Mouse (Mus musculus): ENCODE data around the gene Skint8.
A peak's percentile ranks its signal among the peaks of the same experiment; 100 is the strongest.
"Not testable (repeated sequence)": the region's sequence is repeated elsewhere in the genome, so short reads cannot be mapped to it uniquely, and the experiment has no call there.

The Skint8 gene

GRCm38 (mm10) chr4:111919092-111919491 lies at the start of gene Skint8:
Gene Skint8, plus strand, starts transcription at chr4:111919392.
- no peak for DNase-seq (ENCODE audit: low read depth)

GRCm38 (mm10) chr4:111880112-111880875 lies 38.9 kb upstream of the Skint8 start:
- no peak for DNase-seq (ENCODE audit: low read depth)

- no peak for DNase-seq (ENCODE audit: low read depth)
These were observed 35.6 kb upstream of the Skint8 start for GRCm38 (mm10) chr4:111883543-111883942.

GRCm38 (mm10) chr4:111886018-111886417 lies 33.2 kb upstream of the Skint8 start:
- peak; percentile 67 for DNase-seq (ENCODE audit: low read depth)

GRCm38 (mm10) chr4:111886607-111887006 lies 32.6 kb upstream of the Skint8 start:
- DNase-seq (ENCODE audit: low read depth), result peak; percentile 72

GRCm38 (mm10) chr4:111892138-111892537 lies 27.1 kb upstream of the Skint8 start:
- no peak for DNase-seq (ENCODE audit: low read depth)

- no peak for DNase-seq (ENCODE audit: low read depth)
These were observed 21.4 kb upstream of the Skint8 start for GRCm38 (mm10) chr4:111897755-111898154.

GRCm38 (mm10) chr4:111898566-111898965 lies 20.6 kb upstream of the Skint8 start:
- no peak for DNase-seq (ENCODE audit: low read depth)

- DNase-seq (ENCODE audit: low read depth), result not testable (repeated sequence)
These were observed 18.7 kb upstream of the Skint8 start for GRCm38 (mm10) chr4:111900491-111900890.

GRCm38 (mm10) chr4:111901473-111901872 lies 17.7 kb upstream of the Skint8 start:
- no peak for DNase-seq (ENCODE audit: low read depth)

- no peak for DNase-seq (ENCODE audit: low read depth)
These were observed 16.4 kb upstream of the Skint8 start, which contains the start of gene Slc5a9 for GRCm38 (mm10) chr4:111902775-111903174. Gene Slc5a9, minus strand, starts transcription at chr4:111902918.

- DNase-seq (ENCODE audit: low read depth), result peak; percentile 53
These were observed 11.3 kb upstream of the Skint8 start for GRCm38 (mm10) chr4:111907926-111908325.

- DNase-seq (ENCODE audit: low read depth), result no peak
These were observed 42.1 kb downstream of the Skint8 start for GRCm38 (mm10) chr4:111961309-111961708.

- not testable (repeated sequence) for DNase-seq (ENCODE audit: low read depth)
These were observed 44.0 kb downstream of the Skint8 start for GRCm38 (mm10) chr4:111963241-111963640.

GRCm38 (mm10) chr4:111963669-111964068 lies 44.5 kb downstream of the Skint8 start:
- no peak for DNase-seq (ENCODE audit: low read depth)

GRCm38 (mm10) chr4:111972623-111973022 lies 53.4 kb downstream of the Skint8 start, which contains the start of gene Skint7:
Gene Skint7, plus strand, starts transcription at chr4:111972923.
- DNase-seq (ENCODE audit: low read depth), result no peak

All from induced T-regulatory cell, adult 2 months (primary cell).